9 mouse cellular contexts compared by ENCODE assay signal in the genomic region with DNA sequence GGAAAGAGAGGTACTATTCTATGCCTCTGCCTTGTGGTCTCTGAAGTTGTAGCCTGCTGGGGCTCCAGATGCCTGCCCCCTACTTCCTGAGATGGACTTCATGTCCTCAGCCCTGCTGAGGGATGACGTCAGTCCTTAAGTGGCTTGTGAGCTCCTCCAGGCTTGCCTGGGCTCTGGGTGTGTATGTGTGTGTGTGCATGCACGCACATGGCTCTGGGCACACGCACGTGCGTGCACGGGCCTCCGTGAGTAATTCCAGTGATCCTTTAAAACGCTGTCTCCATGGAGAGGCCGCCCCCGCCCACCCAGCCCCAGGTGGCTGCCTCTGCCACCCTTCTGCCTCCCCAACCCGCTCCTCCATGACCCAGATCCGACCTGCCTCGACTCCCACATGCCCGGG.
"Had no signal": no experiment of that assay in that cellular context is flagged by ENCODE, and none has a peak within 500 bp of the region (broad histone marks: within the 10 kb centered on the region; RNA-seq: fewer than 3 reads in every experiment).

No protein-coding gene starts in this region.

- DNase-seq: kidney, adult 2 months; kidney, postnatal 25 days; liver, embryonic 13.5 days; lung, adult 2 months; lung, postnatal 36 days; right cerebral cortex, postnatal 4 days; thymus, adult 2 months; thymus, postnatal 14 days; thymus, postnatal 4 days had no signal
